Mouse (Mus musculus) left cerebral cortex, postnatal 10 days (tissue): ENCODE measurements around the gene Cep250. TPM values are rescaled to one million over a fixed set of nuclear protein-coding genes. Genes with fewer than 3 reads are reported as not detected.

Experiments
- DNase-seq, 2 experiments: peaks; one replicate each; pipeline ENCODE4 v3.0.0; 2021 to 2022; ENCODE audit warnings: low spot score in 2 of 2, mixed read lengths in 1 of 2; ENCODE audit errors: extremely low spot score in 1 of 2
- intact Hi-C: fragments of 180-260 bp; cut with DNase I; formaldehyde crosslinking; loops from one replicate; pipeline ENCODE4 v1.15.1; 2025
- total RNA-seq, 2 experiments: library from RNA; stranded (reverse); gene quantifications; 2 replicates each; pipeline ENCODE4 v1.2.3; 2021

Cep250 gene
- total RNA-seq, 2 experiments from 2014 or later: 16.2 to 17.5 TPM

GRCm38 (mm10) chr2:156047929-156048328 is 91.7 kb downstream of the Cep250 start:
- intact Hi-C loops: no loop called here
- DNase-seq: no peak

Other genes starting within 250 kb of the Cep250 start
- gene Edem2, start 227.0 kb upstream of the Cep250 start, total RNA-seq: 10 to 100 TPM; 19.2 to 19.8 TPM
- gene Gm17581, start 220.6 kb upstream of the Cep250 start, total RNA-seq: not detected
- gene Procr, start 205.3 kb upstream of the Cep250 start, total RNA-seq: 1 to 10 TPM; 2.3 to 3.0 TPM
- 10 to 100 TPM; 63.7 to 75.3 TPM for gene Mmp24, start 181.1 kb upstream of the Cep250 start, total RNA-seq
- gene BC029722, start 137.0 kb upstream of the Cep250 start, total RNA-seq: 10 to 100 TPM; 36.8 to 39.4 TPM
- 10 to 100 TPM; 76.0 to 87.8 TPM for gene Eif6, start 129.5 kb upstream of the Cep250 start, total RNA-seq
- gene Fam83c, start 121.6 kb upstream of the Cep250 start, total RNA-seq: not detected
- 10 to 100 TPM; 51.8 to 52.9 TPM for gene Uqcc1, start 26.1 kb upstream of the Cep250 start, total RNA-seq
- not detected for gene Gm15557, start 15.7 kb upstream of the Cep250 start, total RNA-seq
- 1 to 10 TPM in 1 of 2 experiments, under 1 TPM in 1; 0.77 to 1.0 TPM for gene Gdf5, start 11.1 kb upstream of the Cep250 start, total RNA-seq
- gene 6430550D23Rik, start 51.5 kb downstream of the Cep250 start, total RNA-seq: 1 to 10 TPM in 1 of 2 experiments, under 1 TPM in 1; 0.34 to 1.0 TPM
- gene Ergic3, start 51.6 kb downstream of the Cep250 start, total RNA-seq: 100 to 1,000 TPM; 217 to 229 TPM
- under 1 TPM in 1 of 2 experiments, not detected in 1; 0.14 TPM for gene Fer1l4, start 96.5 kb downstream of the Cep250 start, total RNA-seq
- 1 to 10 TPM; 6.9 TPM for gene Spag4, start 108.7 kb downstream of the Cep250 start, total RNA-seq
- 10 to 100 TPM; 21.0 to 24.1 TPM for gene Cpne1, start 155.5 kb downstream of the Cep250 start, total RNA-seq
- 10 to 100 TPM; 32.3 to 33.6 TPM for gene Rbm12, start 155.5 kb downstream of the Cep250 start, total RNA-seq
- 10 to 100 TPM; 23.4 to 28.0 TPM for gene Gm28036, start 170.6 kb downstream of the Cep250 start, total RNA-seq
- gene Romo1, start 187.6 kb downstream of the Cep250 start, total RNA-seq: 100 to 1,000 TPM; 216 to 223 TPM
- gene Nfs1, start 187.7 kb downstream of the Cep250 start, total RNA-seq: 10 to 100 TPM; 30.7 to 31.5 TPM
- gene Rbm39, start 223.8 kb downstream of the Cep250 start, total RNA-seq: 100 to 1,000 TPM; 273 to 301 TPM
- 10 to 100 TPM; 66.0 to 66.6 TPM for gene Phf20, start 240.0 kb downstream of the Cep250 start, total RNA-seq